Mouse (Mus musculus) Patski (cell line): ENCODE measurements around the gene Nyx. TPM values are rescaled to one million over a fixed set of nuclear protein-coding genes. Genes with fewer than 3 reads are reported as not detected.
"Not testable (repeated sequence)": the region's sequence is repeated elsewhere in the genome, so short reads cannot be mapped to it uniquely, and the experiment has no call there.

Experiments used
- ATAC-seq: fragments of 100-300 bp; one replicate; pipeline ENCODE4 v1.8.0; 2021
- CTCF ChIA-PET: fragments of 350-600 bp; sonication (Branson Sonifier 250); formaldehyde crosslinking; loops from one replicate; lab custom pipeline; 2022; ENCODE audit warnings: inconsistent platforms; lab: Charles Lee
- POLR2A ChIA-PET: fragments of 350-600 bp; sonication (Branson Sonifier 250); formaldehyde crosslinking; loops from one replicate; lab custom pipeline; 2022; ENCODE audit warnings: antibody characterized with exemption, inconsistent platforms; lab: Charles Lee
- DNase-seq: peaks from one replicate; pipeline ENCODE4 v3.0.0-alpha.2; 2011; ENCODE audit warnings: low read depth, low spot score
- H3K27me3 ChIP-seq: fragments of 371-371 bp; one replicate; pipeline ENCODE4 v1.5.1; 2021
- CTCF ChIP-seq: fragments of 100-300 bp; IDR thresholded peaks from one replicate; pipeline ENCODE4 v1.5.1; 2021
- in situ Hi-C: fragments of 300-500 bp; cut with MboI; formaldehyde crosslinking; loops from 3 replicates; pipeline ENCODE4 v1.11.1; 2018; ENCODE audit warnings: low pct_unique_long_range_greater_than_20kb, mixed read lengths
- polyA plus RNA-seq: library from polyadenylated mRNA; unstranded; gene quantifications from one replicate; pipeline ENCODE4 v1.2.3, GENCODE M21; 2021

Gene Nyx
- polyA plus RNA-seq: 0.06 TPM

DNA sequence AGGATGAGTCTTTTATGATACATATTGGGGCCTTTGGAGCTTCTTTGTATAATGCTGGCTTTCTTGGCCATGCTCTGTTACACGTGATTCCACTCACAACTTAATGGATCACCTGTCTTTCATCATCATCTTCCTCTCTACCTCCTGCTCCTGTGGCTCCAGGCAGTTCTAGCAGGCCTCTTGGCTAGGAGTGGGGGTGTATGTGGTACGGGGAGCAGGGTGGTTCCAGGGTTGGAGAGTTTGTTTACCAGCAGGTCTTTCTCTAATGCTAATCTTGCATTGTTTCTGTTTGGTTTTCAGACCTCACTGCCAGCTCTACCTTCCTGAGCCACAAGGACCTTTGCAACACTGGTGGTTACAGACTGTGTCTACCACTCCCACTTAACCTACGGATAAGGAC, at the start of gene Nyx:
Nyx (plus strand) TSS at position 301 of the 400 bp plus-strand sequence.
- CTCF ChIA-PET: no interaction called here
- ATAC-seq: no peak
- H3K27me3 ChIP-seq: no peaks in the 10 kb centered on the region
- DNase-seq: no peak
- TF ChIP-seq CTCF: no peak
- in situ Hi-C loops: loop anchor here (10.0 kb wide), 1 partner anchor 189 kb away; no protein-coding TSS in a partner anchor
- POLR2A ChIA-PET: no interaction called here

DNA sequence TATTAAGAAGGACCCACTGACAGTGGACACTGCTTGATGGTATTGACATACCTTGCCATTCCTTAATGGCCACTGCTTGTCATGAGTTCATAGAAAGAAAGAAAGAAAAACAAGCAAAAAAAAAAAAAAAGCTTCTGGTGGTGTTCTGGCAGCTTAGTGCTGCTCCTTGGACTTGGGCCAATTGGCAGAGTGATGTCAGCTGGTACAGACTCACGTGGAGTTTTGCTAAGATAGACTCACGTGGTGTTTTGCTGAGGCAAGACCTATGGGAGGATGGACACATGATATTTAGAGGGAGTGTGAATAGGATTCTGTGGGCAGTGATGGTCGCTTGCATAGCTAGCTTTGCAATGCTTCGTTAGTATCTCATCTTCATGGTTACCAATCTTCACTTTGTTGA, 43.9 kb upstream of the Nyx start:
- CTCF ChIA-PET: no interaction called here
- H3K27me3 ChIP-seq: peaks cover 4% of the 10 kb centered on the region
- in situ Hi-C loops: no loop called here
- TF ChIP-seq CTCF: no peak
- peak; percentile 21 for ATAC-seq
- POLR2A ChIA-PET: no interaction called here
- peak; percentile 10 for DNase-seq

DNA sequence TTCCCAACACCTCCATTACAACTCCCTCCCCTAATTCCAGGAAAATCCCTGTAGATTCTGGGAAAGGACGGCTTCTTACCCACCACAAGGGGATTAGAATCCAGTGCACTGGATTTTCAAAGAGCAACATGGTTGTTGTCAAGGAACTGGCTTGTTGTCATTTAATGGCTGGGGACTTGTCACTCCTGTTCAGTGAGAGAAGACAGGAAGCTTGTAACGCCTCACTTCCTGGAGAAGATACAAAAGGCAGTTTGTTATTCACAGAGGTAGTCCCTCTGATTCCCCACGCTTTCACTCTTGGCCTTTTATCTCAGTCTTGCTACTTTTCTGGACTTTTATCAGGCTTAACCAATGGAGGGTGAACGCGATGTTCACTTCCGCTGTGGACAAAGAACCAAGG, 34.5 kb upstream of the Nyx start:
- in situ Hi-C loops: no loop called here
- no peak for ATAC-seq
- CTCF ChIA-PET: interaction anchor here (0.9 kb wide), 1 partner anchor 121 kb away, joined by 3 read pairs; no protein-coding TSS in a partner anchor
- POLR2A ChIA-PET: no interaction called here
- TF ChIP-seq CTCF: no peak
- peaks cover 10% of the 10 kb centered on the region for H3K27me3 ChIP-seq
- DNase-seq: no peak

DNA sequence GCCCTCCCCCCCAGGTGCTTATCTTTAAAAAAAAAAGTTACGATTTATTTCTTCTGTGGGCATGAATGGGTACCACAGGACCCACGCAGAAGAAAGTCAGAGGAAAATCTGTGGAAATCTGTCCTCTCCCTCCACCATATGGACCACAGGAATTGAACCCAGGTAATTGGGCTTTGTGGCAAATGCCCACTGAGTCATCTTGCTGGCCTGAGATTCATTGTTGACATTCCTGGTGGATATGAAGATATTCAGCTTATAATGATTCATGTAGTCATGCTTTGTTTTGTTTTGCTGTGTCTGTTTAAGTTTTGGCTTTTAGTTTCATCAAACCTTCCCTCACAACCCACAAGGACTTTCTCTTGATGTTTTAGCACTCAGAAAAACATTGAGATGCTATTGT, 29.9 kb upstream of the Nyx start:
- POLR2A ChIA-PET, in situ Hi-C loops, H3K27me3 ChIP-seq, CTCF ChIA-PET: not testable (repeated sequence)
- DNase-seq (peak; percentile 22), ATAC-seq (peak; percentile 76)

DNA sequence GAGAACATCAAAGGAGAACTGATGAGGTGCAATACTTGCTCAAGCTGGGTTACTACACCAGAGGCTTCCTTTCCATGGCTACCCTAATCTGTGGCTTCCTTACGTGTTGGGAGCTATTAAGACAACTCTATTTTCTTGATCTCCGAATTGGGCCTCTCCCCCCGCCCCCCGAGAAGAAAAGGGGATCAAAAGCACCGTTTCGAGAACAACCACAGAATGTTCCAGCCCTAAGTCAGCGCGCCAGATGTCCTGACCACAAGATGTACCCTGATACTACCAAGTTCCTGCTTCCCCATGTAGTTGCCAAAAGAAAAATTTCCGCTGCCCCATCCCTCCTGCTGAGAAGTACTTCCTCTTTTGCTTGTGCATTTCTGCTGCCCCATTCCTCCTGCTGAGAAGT, 9.4 kb upstream of the Nyx start:
- POLR2A ChIA-PET: not testable (repeated sequence)

DNA sequence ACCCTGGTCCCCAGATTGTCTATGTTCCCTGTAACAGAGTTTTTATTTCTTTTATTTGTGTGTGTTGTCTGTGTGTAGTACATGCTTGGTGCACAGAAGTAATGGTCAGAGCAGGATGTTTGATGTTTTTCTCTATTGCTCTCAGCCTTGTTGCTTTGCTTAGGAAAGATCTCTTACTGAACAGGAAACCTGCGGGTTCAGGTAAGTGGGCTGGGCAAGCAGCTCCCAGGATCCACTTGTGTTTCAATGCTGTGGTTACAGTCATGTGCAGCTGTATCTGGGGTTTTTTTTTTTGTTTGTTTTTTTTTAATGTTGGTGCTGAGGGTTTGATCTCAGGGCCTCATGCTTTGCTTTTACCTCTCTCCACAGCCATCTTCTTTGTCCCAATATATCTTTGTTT, 7.1 kb upstream of the Nyx start:
- no peak for DNase-seq
- CTCF ChIA-PET: no interaction called here
- in situ Hi-C loops: no loop called here
- POLR2A ChIA-PET: interaction anchor here (0.6 kb wide), 1 partner anchor 111 kb away, joined by 3 read pairs; no protein-coding TSS in a partner anchor
- no peak for TF ChIP-seq CTCF
- no peak for ATAC-seq
- H3K27me3 ChIP-seq: peaks cover 6% of the 10 kb centered on the region

More for the DNA sequence above, 9.4 kb upstream of the Nyx start:
- DNase-seq, CTCF ChIA-PET, ATAC-seq, in situ Hi-C loops, H3K27me3 ChIP-seq: not testable (repeated sequence)

DNA sequence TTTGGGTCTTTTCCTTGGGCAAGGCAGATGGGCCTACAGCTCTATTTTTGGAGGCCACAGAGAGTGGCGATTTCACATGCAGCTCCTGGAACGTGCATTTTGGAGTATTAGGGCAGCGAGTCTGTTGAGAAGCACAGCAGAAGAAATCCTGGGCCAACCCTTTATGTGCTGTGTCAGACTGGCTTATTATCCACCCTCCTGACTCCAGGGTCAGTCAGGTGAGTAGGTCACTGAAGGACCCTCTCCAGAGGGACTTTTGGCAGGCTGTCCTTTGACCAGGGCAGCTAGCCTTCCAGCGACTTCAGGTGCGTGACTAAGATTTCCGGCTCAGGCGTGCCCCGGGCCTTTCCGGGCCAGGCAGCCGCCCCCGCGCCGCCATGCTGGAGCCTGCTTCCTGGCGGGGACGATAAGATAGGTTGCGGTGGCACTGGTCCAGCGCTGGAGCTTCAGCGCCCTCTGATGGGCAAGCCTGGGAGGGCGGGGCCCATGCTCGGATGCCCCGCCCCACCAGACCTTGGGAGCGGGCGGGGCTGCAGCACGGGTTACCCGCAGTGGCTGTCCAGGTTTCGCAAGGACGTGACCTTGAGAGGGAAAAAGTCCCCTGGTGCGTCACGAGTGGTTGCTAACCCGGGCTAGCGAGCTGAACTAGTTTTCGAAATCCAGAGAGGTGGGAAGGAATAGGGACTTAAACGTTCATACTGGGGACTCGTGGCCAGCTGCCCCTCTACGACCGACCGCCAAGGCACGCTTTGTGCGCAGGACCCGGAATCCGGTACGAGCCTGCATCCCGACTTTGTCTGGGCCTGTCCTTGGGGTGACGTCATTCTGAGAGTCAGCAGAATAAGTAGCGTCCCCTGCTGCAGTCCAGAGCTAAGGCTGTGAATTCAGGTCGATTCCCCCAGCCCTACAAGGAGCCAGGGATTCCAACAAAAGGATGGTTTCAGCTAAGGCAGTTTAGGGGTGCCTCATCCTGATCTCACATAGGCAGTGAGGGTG, 4.3 kb upstream of the Nyx start:
- H3K27me3 ChIP-seq: peaks cover 6% of the 10 kb centered on the region
- peak; percentile 79 for ATAC-seq
- peak; percentile 54 for DNase-seq
- in situ Hi-C loops: loop anchor here (5.0 to 10.0 kb wide), 3 partner anchors 179 to 219 kb away; partner anchors contain the start of gene Ddx3x
- TF ChIP-seq CTCF: no peak
- ChIA-PET POLR2A (interaction anchor here (0.6 to 1.3 kb wide), 8 partner anchors 158 to 232 kb away, joined by 3 to 11 read pairs (median 3); partner anchors contain the start of gene Ddx3x), CTCF (interaction anchor here (0.8 to 2.2 kb wide), 4 partner anchors 42 to 237 kb away, joined by 3 to 8 read pairs (median 4); no protein-coding TSS in a partner anchor)

DNA sequence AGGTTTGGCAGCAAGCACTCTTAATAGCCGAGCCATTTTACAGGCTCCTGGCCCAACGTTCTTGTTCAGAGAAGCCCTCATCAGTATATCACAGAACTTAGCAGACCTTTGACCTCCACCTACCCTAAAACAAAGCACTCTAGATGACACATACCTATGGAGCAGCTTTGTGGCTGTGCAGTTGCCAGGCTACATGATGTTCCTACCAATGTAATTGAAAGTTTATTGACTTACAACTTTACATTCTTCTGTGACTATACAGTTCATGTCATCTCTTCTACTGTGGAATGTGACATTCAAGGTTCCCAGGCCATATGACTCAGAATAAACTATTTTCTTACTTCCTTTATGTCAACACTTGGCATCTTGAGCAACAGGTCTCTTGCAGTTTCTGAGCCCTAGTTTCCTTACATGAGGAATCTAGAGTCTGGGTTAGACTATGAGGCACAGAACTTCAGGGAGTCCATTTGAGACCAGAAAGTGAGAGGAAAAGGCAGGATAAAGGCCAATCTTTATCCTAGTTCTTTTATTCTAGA, 2.9 kb upstream of the Nyx start:
- H3K27me3 ChIP-seq: peaks cover 2% of the 10 kb centered on the region
- no peak for ATAC-seq
- ChIA-PET CTCF (no interaction called here), POLR2A (interaction anchor here (1.1 to 1.2 kb wide), 2 partner anchors 163 to 217 kb away, joined by 3 read pairs; no protein-coding TSS in a partner anchor)
- no peak for DNase-seq
- no peak for TF ChIP-seq CTCF
- in situ Hi-C loops: loop anchor here (5.0 to 10.0 kb wide), 3 partner anchors 181 to 221 kb away; partner anchors contain the start of gene Ddx3x

DNA sequence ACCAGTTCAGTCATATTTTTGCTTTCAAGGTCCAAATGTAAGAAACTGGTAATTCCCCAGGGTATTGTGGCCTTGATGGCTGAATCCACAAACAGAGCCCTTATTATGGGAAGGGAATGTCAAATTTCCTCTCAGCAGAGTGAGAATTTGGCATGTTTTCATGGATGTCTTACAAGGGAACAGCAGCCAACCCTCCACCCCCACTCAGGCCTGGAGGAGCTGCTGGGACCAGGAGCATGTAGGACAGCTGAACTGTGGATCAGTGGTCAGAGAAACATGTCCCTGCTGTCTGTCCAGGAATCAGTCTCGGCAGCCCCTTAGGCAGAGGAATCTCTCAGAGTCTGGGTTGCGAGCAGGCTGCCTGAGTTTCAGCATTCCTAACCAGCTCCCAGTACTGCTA, 771 bp downstream of the Nyx start:
- DNase-seq (no peak), ATAC-seq (no peak)
- POLR2A ChIA-PET: no interaction called here
- no peak for TF ChIP-seq CTCF
- in situ Hi-C loops: loop anchor here (10.0 kb wide), 1 partner anchor 188 kb away; no protein-coding TSS in a partner anchor
- CTCF ChIA-PET: no interaction called here
- no peaks in the 10 kb centered on the region for H3K27me3 ChIP-seq

DNA sequence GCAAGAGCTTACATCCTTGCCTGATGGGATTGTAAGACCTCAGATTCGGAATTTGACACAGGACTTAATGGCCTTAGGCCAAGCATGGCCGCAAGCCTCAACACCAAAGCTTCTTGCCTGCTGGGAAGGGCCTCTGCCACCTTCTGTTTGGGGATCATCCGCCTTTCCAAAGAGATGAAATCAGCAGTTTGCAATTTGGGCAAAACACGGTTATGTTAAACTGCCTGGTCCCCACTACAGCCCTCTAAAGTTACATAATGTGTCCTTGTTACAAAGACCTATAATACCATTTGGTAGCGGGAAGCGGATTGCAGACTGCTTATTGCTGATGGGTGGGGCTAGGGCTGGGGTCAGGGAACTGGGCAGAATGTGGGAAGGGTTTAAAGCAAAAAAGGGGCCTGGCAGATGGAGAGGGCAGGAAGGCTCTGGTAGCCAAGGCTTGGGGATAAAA, 1.2 kb downstream of the Nyx start:
- ATAC-seq (no peak), DNase-seq (no peak)
- TF ChIP-seq CTCF: no peak
- no peaks in the 10 kb centered on the region for H3K27me3 ChIP-seq
- ChIA-PET POLR2A (no interaction called here), CTCF (no interaction called here)
- in situ Hi-C loops: loop anchor here (10.0 kb wide), 1 partner anchor 188 kb away; no protein-coding TSS in a partner anchor
